In the genomic region with DNA sequence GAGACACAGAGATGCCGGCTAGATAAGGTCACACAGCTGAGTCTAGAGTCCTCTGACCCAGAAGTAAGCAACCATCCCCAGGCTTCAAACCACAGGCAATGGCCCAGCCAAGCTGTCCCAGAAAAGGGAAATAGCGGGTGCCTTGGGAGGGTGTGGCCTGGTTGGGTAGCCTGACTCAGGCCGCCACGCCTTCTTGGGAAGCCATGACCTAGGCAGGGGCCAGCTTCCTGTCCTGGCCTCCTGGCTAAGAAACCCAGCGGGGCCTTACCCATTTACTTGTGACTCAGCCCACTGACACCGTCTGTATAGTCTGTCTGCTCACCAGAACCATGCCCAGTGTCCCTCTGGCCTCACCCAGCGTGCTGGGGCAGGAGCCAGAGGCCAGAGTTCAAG, we compare ENCODE assay signal across 8 mouse cellular contexts. TPM values are rescaled to one million over a fixed set of nuclear protein-coding genes. Genes with fewer than 3 reads are reported as not detected.
DNase-seq lines count a peak whose midpoint lies in the region; ATAC-seq lines count a peak whose summit lies in the region.

No protein-coding gene starts in this region.

- intact Hi-C loops in left cerebral cortex, postnatal 14 days (cut with DNase I) = no loop called here

- H3K9ac ChIP-seq in stomach, embryonic 14.5 days (replicated peaks; ENCODE audit: low read depth, low read length) = peak overlapping the region; percentile 77

- peaks cover 59% of the 10 kb centered on the region for H3K4me1 ChIP-seq in heart, embryonic 10.5 days
- peaks cover 35% of the 10 kb centered on the region for H3K4me1 ChIP-seq in stomach, embryonic 14.5 days (ENCODE audit: control insufficient read depth, insufficient read depth, low read length)

- H3K27ac ChIP-seq in heart, embryonic 10.5 days = peak overlapping the region; percentile 91
- peak overlapping the region; percentile 73 for H3K27ac ChIP-seq in stomach, embryonic 14.5 days (ENCODE audit: low read length)

- ATAC-seq in stomach, embryonic 14.5 days (ENCODE audit: insufficient number of reproducible peaks, insufficient read depth, low FRiP score, low read depth) = no peak; the same call in 1 of the 2 replicates

- H3K4me3 ChIP-seq in heart, embryonic 10.5 days = peak overlapping the region; percentile 97
- H3K4me3 ChIP-seq in stomach, embryonic 14.5 days (ENCODE audit: low read depth, low read length) = peak overlapping the region; percentile 50

- peak overlapping the region; percentile 96 for H3K4me2 ChIP-seq in stomach, embryonic 14.5 days (replicated peaks; ENCODE audit: low read depth, low read length)

- no peaks in the 10 kb centered on the region for H3K9me3 ChIP-seq in heart, embryonic 10.5 days
- no peaks in the 10 kb centered on the region for H3K9me3 ChIP-seq in stomach, embryonic 14.5 days (ENCODE audit: control insufficient read depth, low read depth, low read length)

- peak; percentile 54 for DNase-seq in layer of hippocampus, adult 11-12 months (ENCODE audit: low spot score)
- no peak for DNase-seq in layer of hippocampus, adult 18-20 months (ENCODE audit: low spot score in 2 of 2)
- peak; percentile 86 for DNase-seq in c-Kit-positive CD71-negative TER-119-negative erythroid progenitor cells, embryonic 14.5 days (ENCODE audit: low read depth)
- peak; percentile 85 for DNase-seq in heart, embryonic 10.5 days (ENCODE audit: low spot score)
- DNase-seq in kidney, adult 9 months = peak; percentile 80
- peak; percentile 86 for DNase-seq in lung, postnatal 10 days
- no peak for DNase-seq in left cerebral cortex, postnatal 14 days (ENCODE audit: low spot score in 2 of 2)

- H3K27me3 ChIP-seq in heart, embryonic 10.5 days (ENCODE audit: insufficient read depth, poor library complexity, severe bottlenecking) = no peaks in the 10 kb centered on the region
- no peaks in the 10 kb centered on the region for H3K27me3 ChIP-seq in stomach, embryonic 14.5 days (ENCODE audit: control insufficient read depth, insufficient read depth, low read length)

- 28% methylated on average over 7 of the region's 7 CpGs for WGBS in heart, embryonic 10.5 days
- 63% methylated on average over 7 of the region's 7 CpGs for WGBS in stomach, embryonic 14.5 days

- H3K36me3 ChIP-seq in heart, embryonic 10.5 days = peaks cover 48% of the 10 kb centered on the region
- peaks cover 31% of the 10 kb centered on the region for H3K36me3 ChIP-seq in stomach, embryonic 14.5 days (ENCODE audit: control insufficient read depth, insufficient read depth, low read length)

RNA-seq across cellular contexts. Expression of a gene that starts 1.6 kb away (rescaled TPM):
- 10 to 100 TPM; 13.9 to 17.2 TPM for total RNA-seq in layer of hippocampus, adult 18-20 months (2021)
- 69.0 and 130 TPM in 2 replicates for polyA plus RNA-seq in heart, embryonic 10.5 days (2016; fragmentation: Nextera tagmentation; extraction: Ambion mirVana)
- 36.7 and 37.4 TPM in 2 replicates for polyA plus RNA-seq in stomach, embryonic 14.5 days (2014; fragmentation: Nextera tagmentation; extraction: Ambion mirVana)
- total RNA-seq in left cerebral cortex, postnatal 14 days (2021) = 10 to 100 TPM; 36.6 to 37.7 TPM

RNA-seq across cellular contexts. Expression of a gene that starts 4.9 kb away (rescaled TPM):
- total RNA-seq in layer of hippocampus, adult 18-20 months (2021) = 10 to 100 TPM; 28.5 to 28.6 TPM
- 75.9 and 88.9 TPM in 2 replicates for polyA plus RNA-seq in heart, embryonic 10.5 days (2016; fragmentation: Nextera tagmentation; extraction: Ambion mirVana)
- 92.4 and 98.4 TPM in 2 replicates for polyA plus RNA-seq in stomach, embryonic 14.5 days (2014; fragmentation: Nextera tagmentation; extraction: Ambion mirVana)
- total RNA-seq in left cerebral cortex, postnatal 14 days (2021) = 10 to 100 TPM; 38.7 to 39.2 TPM

RNA-seq across cellular contexts. Expression of a gene that starts 16.2 kb away (rescaled TPM):
- 10 to 100 TPM; 24.3 to 27.3 TPM for total RNA-seq in layer of hippocampus, adult 18-20 months (2021)
- polyA plus RNA-seq in heart, embryonic 10.5 days (2016; fragmentation: Nextera tagmentation; extraction: Ambion mirVana) = 4.2 and 4.3 TPM in 2 replicates
- polyA plus RNA-seq in stomach, embryonic 14.5 days (2014; fragmentation: Nextera tagmentation; extraction: Ambion mirVana) = 33.8 and 35.2 TPM in 2 replicates
- total RNA-seq in left cerebral cortex, postnatal 14 days (2021) = 10 to 100 TPM; 26.6 to 29.0 TPM

RNA-seq across cellular contexts. Expression of a gene that starts 20.4 kb away (rescaled TPM):
- total RNA-seq in layer of hippocampus, adult 18-20 months (2021) = not detected
- polyA plus RNA-seq in heart, embryonic 10.5 days (2016; fragmentation: Nextera tagmentation; extraction: Ambion mirVana) = 0.15 TPM in 1 of 2 replicates, not detected in the other
- 0.62 and 0.84 TPM in 2 replicates for polyA plus RNA-seq in stomach, embryonic 14.5 days (2014; fragmentation: Nextera tagmentation; extraction: Ambion mirVana)
- total RNA-seq in left cerebral cortex, postnatal 14 days (2021) = not detected

RNA-seq across cellular contexts. Expression of a gene that starts 35.8 kb away (rescaled TPM):
- 10 to 100 TPM; 58.3 to 68.6 TPM for total RNA-seq in layer of hippocampus, adult 18-20 months (2021)
- polyA plus RNA-seq in heart, embryonic 10.5 days (2016; fragmentation: Nextera tagmentation; extraction: Ambion mirVana) = 20.1 and 26.3 TPM in 2 replicates
- 29.8 and 32.1 TPM in 2 replicates for polyA plus RNA-seq in stomach, embryonic 14.5 days (2014; fragmentation: Nextera tagmentation; extraction: Ambion mirVana)
- 10 to 100 TPM; 63.6 to 65.1 TPM for total RNA-seq in left cerebral cortex, postnatal 14 days (2021)

Comparison
In these comparisons a context has a peak if more than half of its experiments do, and no peak if none do; other contexts are left out.
1. DNase-seq: peak in layer of hippocampus, adult 11-12 months (single experiment), c-Kit-positive CD71-negative TER-119-negative erythroid progenitor cells, embryonic 14.5 days (single experiment), heart, embryonic 10.5 days (single experiment), kidney, adult 9 months (single experiment) and lung, postnatal 10 days (single experiment); none in layer of hippocampus, adult 18-20 months (0 of 2) and left cerebral cortex, postnatal 14 days (0 of 2).